Mouse (Mus musculus) forebrain, embryonic 14.5 days (tissue): ENCODE measurements around the gene Sfi1. TPM values are rescaled to one million over a fixed set of nuclear protein-coding genes. Genes with fewer than 3 reads are reported as not detected.
"Not testable (repeated sequence)": the region's sequence is repeated elsewhere in the genome, so short reads cannot be mapped to it uniquely, and the experiment has no call there.

Source experiments
- ATAC-seq: fragments of 200-750 bp; cut with Nextera tagmentation; 2 replicates; pipeline ENCODE4 v1.8.0; 2017; ENCODE audit warnings: mild to moderate bottlenecking, moderate library complexity
- DNase-seq: peaks from one replicate; pipeline ENCODE4 v3.0.0-alpha.2; 2015; ENCODE audit warnings: low spot score
- H3K27ac ChIP-seq: fragments of 300-500 bp; sonication (generic); 2 replicates; pipeline ENCODE4 v1.5.1; 2014; ENCODE audit warnings: low read depth, mild to moderate bottlenecking, control low read depth, low read length, moderate library complexity
- H3K27me3 ChIP-seq: fragments of 300-500 bp; sonication (generic); replicated peaks from 2 replicates; pipeline ENCODE4 v1.6.1; 2014; ENCODE audit warnings: low read length, control low read depth, mixed read lengths; ENCODE audit not compliant: control insufficient read depth, insufficient read depth
- H3K36me3 ChIP-seq: fragments of 300-500 bp; sonication (generic); 2 replicates; pipeline ENCODE4 v1.6.1; 2014; ENCODE audit warnings: low read length, control low read depth; ENCODE audit not compliant: control insufficient read depth, insufficient read depth
- H3K4me1 ChIP-seq: fragments of 300-500 bp; sonication (generic); 2 replicates; pipeline ENCODE4 v1.6.1; 2014; ENCODE audit warnings: antibody characterized with exemption, low read length, control low read depth; ENCODE audit not compliant: control insufficient read depth, insufficient read depth
- H3K4me2 ChIP-seq: fragments of 300-500 bp; sonication (generic); 2 replicates; pipeline ENCODE4 v1.6.1; 2014; ENCODE audit warnings: mild to moderate bottlenecking, control low read depth, low read length
- H3K4me3 ChIP-seq: fragments of 300-500 bp; sonication (generic); 2 replicates; pipeline ENCODE4 v1.5.1; 2014; ENCODE audit warnings: low read depth, low read length, control low read depth
- H3K9ac ChIP-seq: fragments of 300-500 bp; sonication (generic); 2 replicates; pipeline ENCODE4 v1.6.1; 2014; ENCODE audit warnings: mild to moderate bottlenecking, low read length, control low read depth, moderate library complexity
- H3K9me3 ChIP-seq: fragments of 300-500 bp; sonication (generic); replicated peaks from 2 replicates; pipeline ENCODE4 v1.6.1; 2016; ENCODE audit warnings: low read length, control low read depth, mixed read lengths; ENCODE audit not compliant: control insufficient read depth
- WGBS: fragments of 180-500 bp; shearing (Covaris S2); extraction: QIAGEN DNeasy Blood & Tissue Kit; methylation state at CpG from one replicate; pipeline ENCODE4 v1.1.7; 2014; 5-methylcytosine and 5-hydroxymethylcytosine counted together
- polyA plus RNA-seq: library from polyadenylated mRNA; unstranded; fragments of >200 nt; fragmentation: Nextera tagmentation; extraction: Ambion mirVana; gene quantifications from 2 replicates; pipeline ENCODE4 v1.2.1, GENCODE M21; 2014

Sfi1 gene
- polyA plus RNA-seq, 1 experiment from 2014 or later: 6.4 TPM

DNA sequence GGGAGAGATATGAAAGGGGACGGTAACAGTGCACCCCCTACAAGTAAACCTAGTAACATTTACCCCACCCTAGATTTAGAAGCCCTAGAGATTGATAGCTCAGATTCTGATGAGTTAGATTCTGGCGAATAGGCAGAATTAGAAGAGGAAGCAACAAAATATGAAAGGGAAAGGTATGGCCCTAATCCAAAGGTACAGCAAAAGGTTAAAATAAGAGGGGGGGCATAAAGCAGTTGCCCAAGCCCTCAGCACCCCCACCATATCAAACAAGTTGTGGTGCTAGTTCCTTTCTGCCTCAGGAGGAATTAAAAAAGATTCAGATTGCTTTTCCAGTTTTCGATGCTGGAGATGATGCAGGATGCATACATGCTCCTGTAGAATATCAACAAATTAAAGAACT lies 87.1 kb downstream of the Sfi1 start:
- H3K27ac ChIP-seq: no peak overlapping the region
- no peak overlapping the region for H3K9ac ChIP-seq
- no peaks in the 10 kb centered on the region for H3K27me3 ChIP-seq
- H3K9me3 ChIP-seq: peaks cover 48% of the 10 kb centered on the region
- ATAC-seq: no peak
- 80% methylated on average over 3 of the region's 3 CpGs for WGBS
- no peaks in the 10 kb centered on the region for H3K36me3 ChIP-seq
- H3K4me3 ChIP-seq: no peak overlapping the region
- DNase-seq: no peak
- no peak overlapping the region for H3K4me2 ChIP-seq
- no peaks in the 10 kb centered on the region for H3K4me1 ChIP-seq

DNA sequence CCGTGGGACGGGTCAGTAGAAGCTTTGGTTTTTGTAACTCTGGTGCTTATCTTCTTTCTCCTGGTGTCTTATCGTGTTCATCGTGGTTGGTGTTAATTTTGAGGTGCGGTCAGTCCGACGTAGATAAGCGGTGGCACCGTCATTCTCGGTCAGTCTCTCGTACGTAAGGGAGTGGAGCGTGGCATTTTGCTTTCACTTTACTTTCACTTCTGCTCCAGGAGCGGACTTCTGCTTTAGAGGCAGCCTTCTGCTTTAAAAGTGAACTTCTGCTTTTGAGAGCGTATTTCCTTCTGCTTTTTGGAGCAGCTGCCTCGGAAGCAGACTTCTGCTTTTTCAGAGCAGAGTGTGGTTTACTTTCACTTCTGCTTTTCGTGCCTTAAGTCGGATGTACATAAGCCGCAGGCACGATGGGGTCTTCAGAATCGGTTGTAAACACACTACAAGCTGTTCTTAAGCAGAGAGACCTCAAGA lies 88.0 kb downstream of the Sfi1 start:
- no peak overlapping the region for H3K4me3 ChIP-seq
- H3K4me1 ChIP-seq: no peaks in the 10 kb centered on the region
- H3K4me2 ChIP-seq: no peak overlapping the region
- ATAC-seq (no peak), DNase-seq (no peak)
- 95% methylated on average over 21 of the region's 21 CpGs for WGBS
- no peak overlapping the region for H3K9ac ChIP-seq
- H3K27me3 ChIP-seq: no peaks in the 10 kb centered on the region
- H3K36me3 ChIP-seq: no peaks in the 10 kb centered on the region
- peaks cover 48% of the 10 kb centered on the region for H3K9me3 ChIP-seq
- H3K27ac ChIP-seq: no peak overlapping the region

DNA sequence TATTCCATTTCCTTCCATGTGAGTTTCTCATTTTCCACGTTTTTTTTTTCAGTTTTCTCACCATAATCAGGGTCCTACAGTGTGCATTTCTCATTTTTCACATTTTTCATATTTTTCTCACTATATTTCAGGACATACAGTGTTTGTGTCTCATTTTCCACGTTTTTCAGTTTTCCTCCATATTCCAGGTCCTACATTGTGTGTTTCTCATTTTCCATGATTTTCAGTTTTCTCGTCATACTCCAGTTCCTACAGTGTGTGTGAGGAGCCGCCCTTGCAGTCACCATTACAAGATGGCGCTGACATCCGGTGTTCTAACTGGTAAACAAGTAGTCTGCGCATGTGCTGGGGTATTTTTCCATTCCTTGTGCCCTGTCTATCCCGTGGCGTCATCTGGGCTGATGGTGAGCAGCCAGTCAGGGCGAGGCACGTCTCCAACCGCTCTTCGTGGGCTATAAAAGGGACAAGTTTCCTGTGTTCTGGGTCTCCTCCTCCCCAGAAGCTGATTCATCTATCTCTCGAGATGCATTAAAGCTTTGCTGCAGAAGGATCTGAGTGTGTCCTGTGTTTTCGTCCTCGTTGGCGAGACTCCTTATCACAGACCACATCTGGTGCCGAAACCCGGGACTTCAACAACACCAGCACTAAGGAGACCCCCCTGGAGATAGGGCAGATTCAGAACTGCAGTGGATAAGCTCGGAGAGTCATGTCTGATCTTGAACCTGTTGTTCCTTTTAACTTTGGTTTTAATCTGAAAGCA lies 88.6 kb downstream of the Sfi1 start:
- not testable (repeated sequence) for H3K4me2 ChIP-seq, H3K27ac ChIP-seq, H3K4me1 ChIP-seq, DNase-seq, ATAC-seq, H3K4me3 ChIP-seq, H3K9ac ChIP-seq, H3K27me3 ChIP-seq, H3K36me3 ChIP-seq
- 85% methylated on average over 20 of the region's 20 CpGs for whole genome bisulfite sequencing
- H3K9me3 ChIP-seq: peaks cover 53% of the 10 kb centered on the region

GRCm38 (mm10) chr11:3103619-3104164 lies 89.6 kb downstream of the Sfi1 start:
- no peak for ATAC-seq
- peaks cover 49% of the 10 kb centered on the region for H3K9me3 ChIP-seq
- WGBS: 76% methylated on average over 7 of the region's 7 CpGs

GRCm38 (mm10) chr11:3102626-3103025 lies 90.6 kb downstream of the Sfi1 start:
- ATAC-seq, H3K4me1 ChIP-seq, DNase-seq, H3K4me3 ChIP-seq, H3K36me3 ChIP-seq, H3K27ac ChIP-seq, H3K4me2 ChIP-seq, H3K27me3 ChIP-seq, H3K9ac ChIP-seq: not testable (repeated sequence)
- 81% methylated on average over 7 of the region's 7 CpGs for WGBS
- H3K9me3 ChIP-seq: peaks cover 49% of the 10 kb centered on the region

More at GRCm38 (mm10) chr11:3103619-3104164, 89.6 kb downstream of the Sfi1 start:
- Histone ChIP-seq H3K4me2 (no peak overlapping the region), H3K4me1 (no peaks in the 10 kb centered on the region), H3K9ac (no peak overlapping the region), H3K27ac (no peak overlapping the region), H3K4me3 (no peak overlapping the region), H3K36me3 (no peaks in the 10 kb centered on the region), H3K27me3 (no peaks in the 10 kb centered on the region)
- DNase-seq: no peak

- H3K27ac ChIP-seq: no peak overlapping the region
- H3K9ac ChIP-seq: no peak overlapping the region
- H3K4me1 ChIP-seq: no peaks in the 10 kb centered on the region
- no peak overlapping the region for H3K4me3 ChIP-seq
- no peaks in the 10 kb centered on the region for H3K36me3 ChIP-seq
- H3K4me2 ChIP-seq: no peak overlapping the region
- no peak for ATAC-seq
- 72% methylated on average over 10 of the region's 10 CpGs for WGBS
- H3K9me3 ChIP-seq: peaks cover 47% of the 10 kb centered on the region
- H3K27me3 ChIP-seq: no peaks in the 10 kb centered on the region
- no peak for DNase-seq
Measured at GRCm38 (mm10) chr11:3101875-3102494, 91.3 kb downstream of the Sfi1 start.

GRCm38 (mm10) chr11:3101072-3101874 lies 92.0 kb downstream of the Sfi1 start:
- Histone ChIP-seq H3K27ac (no peak overlapping the region), H3K27me3 (no peaks in the 10 kb centered on the region), H3K4me3 (no peak overlapping the region), H3K9me3 (peaks cover 46% of the 10 kb centered on the region), H3K36me3 (no peaks in the 10 kb centered on the region), H3K4me2 (no peak overlapping the region), H3K4me1 (no peaks in the 10 kb centered on the region), H3K9ac (no peak overlapping the region)
- DNase-seq: no peak
- ATAC-seq: no peak
- 83% methylated on average over 25 of the region's 25 CpGs for WGBS

DNA sequence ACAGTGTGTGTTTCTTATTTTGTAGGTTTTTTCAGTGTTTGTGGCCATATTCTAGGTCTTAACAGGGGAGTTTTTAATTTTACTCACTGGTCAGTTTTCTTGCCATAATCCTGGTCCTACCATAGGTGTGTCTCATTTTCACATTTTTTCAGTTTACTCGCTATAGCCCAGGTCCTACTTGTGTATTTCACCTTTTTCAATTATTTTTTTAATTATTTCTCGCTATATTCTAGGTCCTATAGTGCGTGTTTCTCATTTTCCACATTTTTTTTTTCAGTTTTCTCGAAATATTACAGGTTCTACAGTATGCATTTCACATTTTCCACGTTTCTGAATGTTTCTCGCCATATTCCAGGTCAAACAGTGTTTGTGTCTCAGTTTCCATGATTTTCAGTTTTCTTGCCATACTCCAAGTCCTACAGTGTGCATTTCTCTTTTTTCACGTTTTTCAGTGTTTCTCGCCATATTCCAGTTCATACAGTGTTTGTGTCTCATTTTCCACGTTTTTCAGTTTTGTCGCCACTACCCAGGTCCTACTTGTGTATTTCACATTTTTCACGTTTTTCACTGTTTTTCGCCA lies 93.1 kb downstream of the Sfi1 start:
- H3K4me2 ChIP-seq, DNase-seq, H3K9ac ChIP-seq, ATAC-seq, H3K27ac ChIP-seq, H3K4me1 ChIP-seq, H3K27me3 ChIP-seq, H3K4me3 ChIP-seq, H3K36me3 ChIP-seq: not testable (repeated sequence)
- WGBS: 83% methylated on average over 12 of the region's 12 CpGs
- H3K9me3 ChIP-seq: peaks cover 44% of the 10 kb centered on the region
